Mouse (Mus musculus): ENCODE measurements around the gene Gk. TPM values are rescaled to one million over a fixed set of nuclear protein-coding genes. Genes with fewer than 3 reads are reported as not detected.

Gk gene
- total RNA-seq, 1 experiment, result 7.0 TPM

GRCm38 (mm10) chrX:85683723-85684122 lies 92.9 kb downstream of the Gk start:
- no peaks in the 10 kb centered on the region for H3K4me1 ChIP-seq (ENCODE audit: control insufficient read depth in 2 of 2, insufficient read depth in 2 of 2, low read length in 2 of 2, poor library complexity in 1 of 2)
- no peak overlapping the region for H3K4me3 ChIP-seq (ENCODE audit: insufficient read depth in 1 of 2, low read depth in 1 of 2, low read length in 2 of 2, poor library complexity in 1 of 2, severe bottlenecking in 1 of 2)
- H3K9ac ChIP-seq (ENCODE audit: insufficient read depth, low read depth, low read length, poor library complexity, severe bottlenecking), result no peak overlapping the region
- no peak for TF ChIP-seq CHD2 (IDR thresholded peaks at IDR 0.05; ENCODE audit: low read depth, low read length)
- peak; percentile 1 for DNase-seq (ENCODE audit: low read depth, low spot score)
- no peaks in the 10 kb centered on the region for H3K36me3 ChIP-seq (ENCODE audit: control insufficient read depth, insufficient read depth, low read length, poor library complexity, severe bottlenecking)
- in situ Hi-C loops (cut with MboI; ENCODE audit: low sequenced_read_pairs in 2 of 2, unreplicated experiment in 2 of 2), result loop anchor here in 1 of 2 experiments (25.0 kb wide), 1 partner anchor 229 kb away; no protein-coding TSS in a partner anchor
- no peaks in the 10 kb centered on the region for H3K9me3 ChIP-seq (ENCODE audit: control insufficient read depth, insufficient read depth, low read depth, low read length)
- H3K27ac ChIP-seq (ENCODE audit: insufficient read depth, low read depth, low read length, poor library complexity, severe bottlenecking), result no peak overlapping the region

DNA sequence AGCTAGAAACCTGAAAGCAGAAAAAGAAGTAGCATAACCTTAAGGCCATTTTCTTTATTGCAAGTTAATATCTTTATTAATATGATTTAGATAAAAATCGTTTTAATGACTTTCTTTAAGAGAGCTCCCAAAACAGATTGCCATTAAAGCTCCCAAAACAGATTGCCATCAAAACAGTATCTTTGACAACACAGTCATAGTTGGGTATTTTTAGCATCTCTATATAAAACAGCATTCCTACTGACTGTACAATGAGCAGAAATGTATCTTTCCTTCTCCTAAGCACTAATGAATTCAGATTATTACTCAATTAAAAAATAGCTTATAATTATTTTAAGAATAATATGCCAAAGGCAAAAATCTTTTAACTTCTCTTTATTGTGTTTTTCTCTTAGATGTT lies 94.5 kb downstream of the Gk start:
- no peak overlapping the region for H3K4me3 ChIP-seq (ENCODE audit: insufficient read depth in 1 of 2, low read depth in 1 of 2, low read length in 2 of 2, poor library complexity in 1 of 2, severe bottlenecking in 1 of 2)
- H3K9me3 ChIP-seq (ENCODE audit: control insufficient read depth, insufficient read depth, low read depth, low read length), result no peaks in the 10 kb centered on the region
- in situ Hi-C loops (cut with MboI; ENCODE audit: low sequenced_read_pairs in 2 of 2, unreplicated experiment in 2 of 2), result loop anchor here in 1 of 2 experiments (25.0 kb wide), 1 partner anchor 230 kb away; no protein-coding TSS in a partner anchor
- H3K9ac ChIP-seq (ENCODE audit: insufficient read depth, low read depth, low read length, poor library complexity, severe bottlenecking), result no peak overlapping the region
- TF ChIP-seq MAFK (IDR thresholded peaks at IDR 0.05; ENCODE audit: insufficient read depth, low read depth, low read length) (no peak), CHD2 (IDR thresholded peaks at IDR 0.05; ENCODE audit: low read depth, low read length) (no peak)
- no peaks in the 10 kb centered on the region for H3K36me3 ChIP-seq (ENCODE audit: control insufficient read depth, insufficient read depth, low read length, poor library complexity, severe bottlenecking)
- H3K27ac ChIP-seq (ENCODE audit: insufficient read depth, low read depth, low read length, poor library complexity, severe bottlenecking), result no peak overlapping the region
- no peak for DNase-seq (ENCODE audit: low read depth, low spot score)
- H3K4me1 ChIP-seq (ENCODE audit: control insufficient read depth in 2 of 2, insufficient read depth in 2 of 2, low read length in 2 of 2, poor library complexity in 1 of 2), result no peaks in the 10 kb centered on the region

DNA sequence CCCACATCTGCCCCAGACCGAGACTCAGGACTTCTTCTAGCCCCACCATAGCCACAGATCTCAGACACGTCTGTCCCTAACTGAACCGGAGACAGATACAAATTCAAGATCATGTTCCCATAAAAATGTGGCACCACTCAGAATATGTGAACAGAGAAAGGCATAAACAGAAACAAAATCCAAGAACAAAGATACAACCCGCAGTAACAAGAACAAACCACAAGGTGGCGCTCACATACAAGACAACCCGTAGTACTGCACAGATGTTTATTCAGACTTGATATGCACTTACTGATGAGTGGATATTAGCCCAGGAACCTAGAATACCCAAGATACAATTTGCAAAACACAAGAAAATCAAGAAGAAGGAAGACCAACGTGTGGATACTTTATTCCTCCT lies 99.8 kb downstream of the Gk start:
- TF ChIP-seq ZC3H11A (IDR thresholded peaks at IDR 0.05; ENCODE audit: borderline replicate concordance, low read depth, low read length) (peak; percentile 75), MAFK (IDR thresholded peaks at IDR 0.05; ENCODE audit: insufficient read depth, low read depth, low read length) (no peak)
- Histone ChIP-seq H3K9me3 (ENCODE audit: control insufficient read depth, insufficient read depth, low read depth, low read length) (no peaks in the 10 kb centered on the region), H3K27ac (ENCODE audit: insufficient read depth, low read depth, low read length, poor library complexity, severe bottlenecking) (no peak overlapping the region), H3K4me1 (ENCODE audit: control insufficient read depth in 2 of 2, insufficient read depth in 2 of 2, low read length in 2 of 2, poor library complexity in 1 of 2) (no peaks in the 10 kb centered on the region), H3K9ac (ENCODE audit: insufficient read depth, low read depth, low read length, poor library complexity, severe bottlenecking) (no peak overlapping the region), H3K36me3 (ENCODE audit: control insufficient read depth, insufficient read depth, low read length, poor library complexity, severe bottlenecking) (no peaks in the 10 kb centered on the region), H3K4me3 (ENCODE audit: insufficient read depth in 1 of 2, low read depth in 1 of 2, low read length in 2 of 2, poor library complexity in 1 of 2, severe bottlenecking in 1 of 2) (no peak overlapping the region)
- DNase-seq (ENCODE audit: low read depth, low spot score), result peak; percentile 20
- in situ Hi-C loops (cut with MboI; ENCODE audit: low sequenced_read_pairs in 2 of 2, unreplicated experiment in 2 of 2), result loop anchor here (10.0 to 25.0 kb wide), 2 partner anchors 235 to 238 kb away; no protein-coding TSS in a partner anchor

Other genes with a start within 250 kb of the Gk start
- 11.0 and 12.3 TPM in 2 replicates for gene Tab3, start 202.8 kb downstream of the Gk start, total RNA-seq (2012; rRNA removed)
- 0.04 TPM in 1 of 2 replicates, not detected in the other for gene 5430427O19Rik, start 93.5 kb upstream of the Gk start, total RNA-seq (2012; rRNA removed)

Measured in ES-E14 (cell line).